Mouse (Mus musculus) embryonic fibroblast, embryonic 13.5 days (primary cell): ENCODE results near the gene Tada3.

Source experiments
- CTCF ChIP-seq: IDR thresholded peaks from 2 replicates; pipeline ENCODE4 v1.5.1; 2011; ENCODE audit warnings: mild to moderate bottlenecking, control low read depth, low read length, moderate library complexity, borderline replicate concordance; ENCODE audit not compliant: insufficient read depth
- POLR2A ChIP-seq: IDR thresholded peaks from 2 replicates; pipeline ENCODE4 v1.6.1; 2011; ENCODE audit warnings: low read depth, mild to moderate bottlenecking, control low read depth, low read length, moderate library complexity

DNA sequence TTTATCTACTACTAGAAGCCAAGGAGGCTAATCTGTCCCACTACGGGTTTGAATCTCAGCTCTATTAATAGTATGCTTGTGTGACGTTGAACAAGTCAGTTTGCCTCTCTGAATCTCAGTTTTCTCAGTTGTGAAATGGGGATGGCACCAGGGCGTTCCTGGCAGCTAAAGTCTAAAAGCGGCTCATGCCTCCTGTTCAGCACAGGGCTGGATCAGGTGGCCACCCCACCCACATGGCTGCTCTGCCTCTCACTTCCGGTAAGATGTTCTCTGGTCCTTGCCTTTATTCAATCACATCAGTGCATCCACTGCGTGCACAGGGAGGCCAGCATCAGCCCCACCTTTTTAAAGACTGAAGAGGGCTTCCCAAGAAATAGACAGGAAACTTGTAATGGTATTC, 27.8 kb upstream of the Tada3 start:
- TF ChIP-seq POLR2A (no peak), CTCF (no peak)
